Mouse (Mus musculus) liver, embryonic 14.5 days (tissue): Measurements from ENCODE around the gene Fcrla. TPM values are rescaled to one million over a fixed set of nuclear protein-coding genes. Genes with fewer than 3 reads are reported as not detected.

Source experiments
- ATAC-seq: fragments of 200-750 bp; cut with Nextera tagmentation; 2 replicates; pipeline ENCODE4 v1.8.0; 2017; ENCODE audit warnings: moderate number of reproducible peaks, mild to moderate bottlenecking, moderate library complexity; ENCODE audit not compliant: insufficient read depth
- DNase-seq, 3 experiments: peaks; one replicate each; pipeline ENCODE4 v3.0.0-alpha.2; 2012 to 2013; ENCODE audit warnings: low read depth in 3 of 3, low spot score in 3 of 3
- H3K27ac ChIP-seq: fragments of 300-500 bp; sonication (generic); 2 replicates; pipeline ENCODE4 v1.5.1; 2014; ENCODE audit warnings: moderate library complexity, mild to moderate bottlenecking, control low read depth, inconsistent platforms
- H3K27me3 ChIP-seq: fragments of 300-500 bp; sonication (generic); 2 replicates; pipeline ENCODE4 v1.6.1; 2014; ENCODE audit warnings: mild to moderate bottlenecking, low read length, moderate library complexity; ENCODE audit not compliant: control insufficient read depth, insufficient read depth
- H3K36me3 ChIP-seq: fragments of 300-500 bp; sonication (generic); replicated peaks from 2 replicates; pipeline ENCODE4 v1.6.1; 2014; ENCODE audit warnings: low read depth; ENCODE audit not compliant: control insufficient read depth, insufficient read depth
- H3K4me1 ChIP-seq, 2 experiments: fragments of 200-500 bp in 1 of 2; fragments of 300-500 bp in 1 of 2; sonication (generic) in 1 of 2; replicated peaks; 2 replicates each; pipeline ENCODE4 v1.6.1; 2012 to 2014; ENCODE audit warnings: antibody characterized with exemption in 1 of 2, inconsistent platforms in 1 of 2, low read length in 1 of 2; ENCODE audit not compliant: control insufficient read depth in 2 of 2, insufficient read depth in 2 of 2
- H3K4me2 ChIP-seq: fragments of 300-500 bp; sonication (generic); 2 replicates; pipeline ENCODE4 v1.6.1; 2014; ENCODE audit warnings: low read depth, mild to moderate bottlenecking, control low read depth, moderate library complexity
- H3K4me3 ChIP-seq, 2 experiments: fragments of 200-500 bp in 1 of 2; fragments of 300-500 bp in 1 of 2; sonication (generic) in 1 of 2; 2 replicates each; pipeline ENCODE4 v1.5.1; 2012 to 2014; ENCODE audit warnings: low read depth in 2 of 2, low read length in 2 of 2, mild to moderate bottlenecking in 2 of 2, control low read depth in 1 of 2, inconsistent platforms in 1 of 2, moderate library complexity in 1 of 2; ENCODE audit not compliant: insufficient read depth in 1 of 2
- H3K9ac ChIP-seq: fragments of 300-500 bp; sonication (generic); replicated peaks from 2 replicates; pipeline ENCODE4 v1.6.1; 2014; ENCODE audit warnings: mild to moderate bottlenecking, control low read depth, moderate library complexity
- H3K9me3 ChIP-seq: fragments of 300-500 bp; sonication (generic); 2 replicates; pipeline ENCODE4 v1.6.1; 2016; ENCODE audit warnings: low read length, mixed read lengths; ENCODE audit not compliant: control insufficient read depth
- CTCF ChIP-seq: IDR thresholded peaks from 2 replicates; pipeline ENCODE4 v1.5.1; 2016; ENCODE audit warnings: antibody characterized with exemption, low read depth, control low read depth
- EP300 ChIP-seq: IDR thresholded peaks from 2 replicates; pipeline ENCODE4 v1.6.1; 2016; ENCODE audit warnings: antibody characterized with exemption, low read depth
- WGBS: fragments of 180-500 bp; shearing (Covaris S2); extraction: QIAGEN DNeasy Blood & Tissue Kit; methylation state at CpG from one replicate; pipeline ENCODE4 v1.1.7; 2014; ENCODE audit not compliant: insufficient replicate concordance; 5-methylcytosine and 5-hydroxymethylcytosine counted together
- polyA plus RNA-seq, 2 experiments: library from polyadenylated mRNA; depleted of rRNA in 1 of 2; stranded (reverse) in 1 of 2; unstranded in 1 of 2; fragments of >200 nt; fragmentation: Nextera tagmentation in 1 of 2; extraction: Ambion mirVana in 1 of 2; gene quantifications; 2 replicates each; pipeline versions ENCODE4 v1.2.1 to v1.2.3; 2012 to 2014

The Fcrla gene
- polyA plus RNA-seq, 2 experiments: 0.35 to 0.56 TPM

DNA sequence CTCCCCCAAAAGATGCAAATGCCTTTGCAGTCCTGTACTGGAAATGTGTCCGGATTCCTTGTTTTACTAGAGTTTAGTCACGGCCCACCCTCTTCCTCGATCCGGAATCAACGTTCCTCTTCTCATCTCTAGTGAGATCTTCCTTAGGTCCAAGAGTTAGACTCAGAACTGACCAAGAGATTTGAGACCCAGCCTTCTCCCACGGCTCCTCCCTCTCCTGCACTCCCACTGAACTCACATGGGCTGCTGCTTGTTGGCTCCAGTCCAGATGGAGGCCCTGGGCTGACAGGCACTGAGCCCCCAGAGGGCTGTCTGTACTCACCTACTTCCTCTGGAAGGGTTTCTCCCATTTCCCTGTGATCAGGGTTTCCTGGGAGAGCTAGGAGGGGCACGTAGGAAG, 35.7 kb upstream of the Fcrla start:
- no peak overlapping the region for H3K27ac ChIP-seq
- H3K27me3 ChIP-seq: no peaks in the 10 kb centered on the region
- TF ChIP-seq EP300 (no peak), CTCF (no peak)
- WGBS: 66% methylated on average over 7 of the region's 7 CpGs
- ATAC-seq (no peak), DNase-seq (no peak)
- no peak overlapping the region for H3K9ac ChIP-seq
- H3K36me3 ChIP-seq: no peaks in the 10 kb centered on the region
- H3K9me3 ChIP-seq: no peaks in the 10 kb centered on the region
- H3K4me3 ChIP-seq: no peak overlapping the region
- peaks cover 2 to 7% of the 10 kb centered on the region in 2 experiments; a peak in 2 of 4 replicates for H3K4me1 ChIP-seq
- H3K4me2 ChIP-seq: no peak overlapping the region

GRCm38 (mm10) chr1:170962301-170962700, 34.9 kb upstream of the Fcrla start:
- ATAC-seq: no peak
- Histone ChIP-seq H3K4me2 (no peak overlapping the region), H3K4me3 (no peak overlapping the region), H3K9me3 (no peaks in the 10 kb centered on the region), H3K4me1 (peaks cover 2 to 7% of the 10 kb centered on the region in 2 experiments; a peak in 2 of 4 replicates), H3K9ac (no peak overlapping the region), H3K27me3 (no peaks in the 10 kb centered on the region), H3K36me3 (no peaks in the 10 kb centered on the region), H3K27ac (no peak overlapping the region)
- TF ChIP-seq EP300 (no peak), CTCF (no peak)
- DNase-seq: no peak
- 32% methylated on average over 2 of the region's 2 CpGs for WGBS

DNA sequence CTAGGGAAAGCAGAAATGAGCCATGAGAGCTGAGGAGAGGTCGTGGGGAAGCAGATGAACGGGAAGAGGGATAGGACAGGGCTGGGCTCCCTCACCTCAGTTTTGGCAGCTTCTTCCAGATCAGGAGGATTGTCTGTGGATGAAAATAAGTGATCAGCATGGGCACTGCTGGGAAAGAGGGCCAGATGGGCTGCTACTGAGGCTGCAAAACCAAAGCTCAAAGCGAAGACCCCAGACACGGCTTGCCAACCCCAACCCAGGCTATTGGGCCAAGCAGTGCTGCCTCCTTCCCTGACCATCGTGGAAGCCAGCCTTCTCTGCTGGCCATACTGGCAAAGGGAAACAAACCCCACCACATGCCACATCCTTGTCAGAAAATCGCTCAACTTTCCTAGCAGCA, 33.7 kb upstream of the Fcrla start:
- WGBS: 58% methylated on average over 6 of the region's 6 CpGs
- no peaks in the 10 kb centered on the region for H3K36me3 ChIP-seq
- no peak overlapping the region for H3K27ac ChIP-seq
- no peak overlapping the region for H3K9ac ChIP-seq
- no peak overlapping the region for H3K4me3 ChIP-seq
- peaks cover 2 to 7% of the 10 kb centered on the region in 2 experiments; a peak in 2 of 4 replicates for H3K4me1 ChIP-seq
- DNase-seq (no peak), ATAC-seq (no peak)
- TF ChIP-seq EP300 (no peak), CTCF (no peak)
- no peaks in the 10 kb centered on the region for H3K27me3 ChIP-seq
- no peak overlapping the region for H3K4me2 ChIP-seq
- no peaks in the 10 kb centered on the region for H3K9me3 ChIP-seq

DNA sequence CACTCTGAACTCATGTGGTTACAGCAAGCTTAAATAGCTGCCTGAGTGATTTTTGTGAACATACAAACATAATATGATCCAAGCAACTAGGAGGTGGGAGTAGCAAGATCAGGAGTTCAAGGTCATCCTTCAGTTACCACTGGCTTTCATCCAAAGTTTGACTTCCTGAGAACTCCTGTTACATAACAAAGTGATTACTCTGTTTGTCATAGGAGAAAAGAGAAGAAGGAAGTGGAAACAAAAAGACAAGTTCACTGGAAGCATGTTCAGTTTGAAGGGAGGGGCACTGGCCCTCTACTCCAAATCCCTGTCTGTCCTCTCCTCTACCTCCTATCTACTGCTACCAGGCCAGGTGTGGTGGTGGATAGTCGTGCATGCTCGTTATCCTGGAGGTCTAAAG, 32.4 kb upstream of the Fcrla start:
- ATAC-seq (no peak), DNase-seq (no peak)
- TF ChIP-seq CTCF (no peak), EP300 (no peak)
- Histone ChIP-seq H3K4me3 (no peak overlapping the region), H3K27ac (no peak overlapping the region), H3K27me3 (no peaks in the 10 kb centered on the region), H3K9ac (no peak overlapping the region), H3K4me1 (peaks cover 2 to 7% of the 10 kb centered on the region in 2 experiments; a peak in 2 of 4 replicates), H3K9me3 (no peaks in the 10 kb centered on the region), H3K4me2 (no peak overlapping the region), H3K36me3 (no peaks in the 10 kb centered on the region)
- WGBS: 13% methylated on average over 2 of the region's 2 CpGs

- no peak overlapping the region for H3K4me2 ChIP-seq
- H3K27ac ChIP-seq: no peak overlapping the region
- no peak overlapping the region for H3K9ac ChIP-seq
- peaks cover 2 to 9% of the 10 kb centered on the region in 2 experiments; a peak in 2 of 4 replicates for H3K4me1 ChIP-seq
- no peak overlapping the region for H3K4me3 ChIP-seq
- WGBS: 27% methylated on average over 3 of the region's 3 CpGs
- no peak for ATAC-seq
- TF ChIP-seq EP300 (no peak), CTCF (no peak)
- no peaks in the 10 kb centered on the region for H3K9me3 ChIP-seq
- no peaks in the 10 kb centered on the region for H3K27me3 ChIP-seq
- no peaks in the 10 kb centered on the region for H3K36me3 ChIP-seq
- DNase-seq: no peak
Measured at GRCm38 (mm10) chr1:170958225-170958624, 30.8 kb upstream of the Fcrla start.
